Mouse (Mus musculus) left cerebral cortex, adult 2 months (tissue): Measurements from ENCODE around the gene Ipo9. TPM values are rescaled to one million over a fixed set of nuclear protein-coding genes. Genes with fewer than 3 reads are reported as not detected.

Source experiments
- DNase-seq, 2 experiments: peaks; one replicate each; pipeline ENCODE4 v3.0.0; 2021 to 2022; ENCODE audit warnings: low spot score in 2 of 2, mixed read lengths in 1 of 2; ENCODE audit errors: extremely low spot score in 1 of 2
- H3K27ac ChIP-seq: fragments of 200-600 bp; 2 replicates; pipeline ENCODE4 v1.8.1; 2022
- H3K4me3 ChIP-seq: fragments of 200-600 bp; 2 replicates; pipeline ENCODE4 v1.8.1; 2022
- CTCF ChIP-seq: fragments of 200-600 bp; IDR thresholded peaks from 2 replicates; pipeline ENCODE4 v1.8.1; 2022; ENCODE audit warnings: antibody characterized with exemption, mild to moderate bottlenecking, moderate library complexity
- intact Hi-C: fragments of 180-260 bp; cut with DNase I; formaldehyde crosslinking; loops from one replicate; pipeline ENCODE4 v1.15.1; 2025
- microRNA-seq, 2 experiments: library from miRNA; unstranded; fragments of <30 nt; microRNA quantifications; one replicate each; pipeline ENCODE4 v1.2.0; 2021
- total RNA-seq, 2 experiments: library from RNA; stranded (reverse); gene quantifications; 2 replicates each; pipeline ENCODE4 v1.2.3; 2021

The Ipo9 gene
- total RNA-seq, 2 experiments from 2014 or later, result 183 to 186 TPM

GRCm38 (mm10) chr1:135361491-135361890 is 68.8 kb downstream of the Ipo9 start:
- Histone ChIP-seq H3K27ac (no peak overlapping the region), H3K4me3 (no peak overlapping the region)
- no peak for TF ChIP-seq CTCF
- no peak for DNase-seq
- intact Hi-C loops, result loop anchor here (10.0 kb wide), 1 partner anchor 387 kb away; no protein-coding TSS in a partner anchor

GRCm38 (mm10) chr1:135359071-135359470 is 71.2 kb downstream of the Ipo9 start:
- no peak for TF ChIP-seq CTCF
- intact Hi-C loops, result no loop called here
- Histone ChIP-seq H3K4me3 (no peak overlapping the region), H3K27ac (no peak overlapping the region)
- no peak for DNase-seq

- DNase-seq, result no peak
- no peak overlapping the region for H3K27ac ChIP-seq
- intact Hi-C loops, result no loop called here
- H3K4me3 ChIP-seq, result no peak overlapping the region
- TF ChIP-seq CTCF, result no peak
Measured at GRCm38 (mm10) chr1:135351953-135352352, 78.3 kb downstream of the Ipo9 start.

GRCm38 (mm10) chr1:135347498-135348169 is 82.7 kb downstream of the Ipo9 start:
- peak; percentile 29 to 53 for DNase-seq
- H3K27ac ChIP-seq, result peak overlapping the region; percentile 74
- no peak overlapping the region for H3K4me3 ChIP-seq
- intact Hi-C loops, result no loop called here
- no peak for TF ChIP-seq CTCF

- intact Hi-C loops, result no loop called here
- Histone ChIP-seq H3K27ac (peak overlapping the region; percentile 61), H3K4me3 (no peak overlapping the region)
- no peak for DNase-seq
- no peak for TF ChIP-seq CTCF
Measured at GRCm38 (mm10) chr1:135346891-135347290, 83.4 kb downstream of the Ipo9 start.

GRCm38 (mm10) chr1:135344026-135344425 is 86.3 kb downstream of the Ipo9 start:
- DNase-seq, result no peak
- intact Hi-C loops, result no loop called here
- Histone ChIP-seq H3K27ac (no peak overlapping the region), H3K4me3 (no peak overlapping the region)
- TF ChIP-seq CTCF, result no peak

- no peak for DNase-seq
- Histone ChIP-seq H3K27ac (no peak overlapping the region), H3K4me3 (no peak overlapping the region)
- intact Hi-C loops, result no loop called here
- no peak for TF ChIP-seq CTCF
Measured at GRCm38 (mm10) chr1:135341947-135342346, 88.4 kb downstream of the Ipo9 start.

Small RNAs within 50 kb of the gene (microRNA-seq; reads per million reads assigned to microRNA genes)
- 2.9 to 5.6 reads per million in 2 experiments for gene Mir1231

Other genes with a start within 250 kb of the Ipo9 start
- gene Elf3, start 171.9 kb downstream of the Ipo9 start, total RNA-seq, result not detected
- 10 to 100 TPM; 57.1 to 58.0 TPM for gene Rnpep, start 146.4 kb downstream of the Ipo9 start, total RNA-seq
- 100 to 1,000 TPM; 158 to 181 TPM for gene Timm17a, start 116.7 kb downstream of the Ipo9 start, total RNA-seq
- 1 to 10 TPM; 1.0 to 1.1 TPM for gene Lmod1, start 105.7 kb downstream of the Ipo9 start, total RNA-seq
- 100 to 1,000 TPM; 172 to 174 TPM for gene Shisa4, start 55.3 kb downstream of the Ipo9 start, total RNA-seq
- gene Nav1, start 176.8 kb upstream of the Ipo9 start, total RNA-seq, result 10 to 100 TPM; 55.4 to 68.4 TPM